Mouse (Mus musculus) CH12.LX (cell line): ENCODE results near the gene Cxcl5. TPM values are rescaled to one million over a fixed set of nuclear protein-coding genes. Genes with fewer than 3 reads are reported as not detected.
"Not testable (repeated sequence)": the region's sequence is repeated elsewhere in the genome, so short reads cannot be mapped to it uniquely, and the experiment has no call there.

ENCODE experiments used
- DNase-seq: peaks from one replicate; pipeline ENCODE4 v3.0.0-alpha.2; 2013; ENCODE audit errors: extremely low read depth
- H3K27ac ChIP-seq: 2 replicates; pipeline ENCODE4 v1.5.1; 2012; ENCODE audit warnings: low read depth, mild to moderate bottlenecking, control low read depth, moderate library complexity; ENCODE audit not compliant: insufficient read depth
- H3K27me3 ChIP-seq: replicated peaks from 2 replicates; pipeline ENCODE3; 2012; ENCODE audit warnings: inconsistent platforms
- H3K36me3 ChIP-seq, 2 experiments: replicated peaks in 1 of 2; 2 replicates each; pipeline versions ENCODE3 to v1.6.1; 2012; ENCODE audit warnings: inconsistent platforms in 1 of 2, low read length in 1 of 2, mild to moderate bottlenecking in 1 of 2, mixed read lengths in 1 of 2, moderate library complexity in 1 of 2; ENCODE audit not compliant: control insufficient read depth in 1 of 2, insufficient read depth in 1 of 2
- H3K4me1 ChIP-seq, 2 experiments: 2 replicates each; pipeline ENCODE4 v1.6.1; 2012; ENCODE audit warnings: inconsistent platforms in 1 of 2, moderate library complexity in 1 of 2; ENCODE audit not compliant: insufficient read depth in 2 of 2, control insufficient read depth in 1 of 2
- H3K4me2 ChIP-seq: 2 replicates; pipeline ENCODE4 v1.6.1; 2012; ENCODE audit warnings: low read depth, mild to moderate bottlenecking, control low read depth; ENCODE audit not compliant: poor library complexity, insufficient read depth, severe bottlenecking
- H3K4me3 ChIP-seq, 3 experiments: fragments of 150-350 bp in 1 of 3; sonication (generic) in 1 of 3; replicated peaks in 1 of 3; 2 replicates each; pipeline versions ENCODE3 to v1.5.1; 2011 to 2012; ENCODE audit warnings: low read depth in 2 of 3, low read length in 2 of 3, mild to moderate bottlenecking in 2 of 3, moderate library complexity in 2 of 3, control low read depth in 1 of 3, improper control_type of control experiment in 1 of 3, inconsistent platforms in 1 of 3, mixed read lengths in 1 of 3; ENCODE audit not compliant: poor library complexity in 1 of 3
- H3K79me2 ChIP-seq: replicated peaks from 2 replicates; pipeline ENCODE4 v1.6.1; 2012; ENCODE audit warnings: mild to moderate bottlenecking, moderate library complexity; ENCODE audit not compliant: control insufficient read depth, poor library complexity, insufficient read depth, severe bottlenecking; ENCODE audit errors: extremely low read depth
- H3K9ac ChIP-seq: 2 replicates; pipeline ENCODE4 v1.6.1; 2012; ENCODE audit warnings: low read depth, mild to moderate bottlenecking, control low read depth, moderate library complexity; ENCODE audit not compliant: insufficient read depth
- H3K9me3 ChIP-seq: replicated peaks from 2 replicates; pipeline ENCODE3; 2012; ENCODE audit warnings: low read length, inconsistent platforms, mixed read lengths
- BHLHE40 ChIP-seq: IDR thresholded peaks from 2 replicates; pipeline ENCODE4 v1.6.1; 2011; ENCODE audit warnings: mild to moderate bottlenecking, low read depth, low read length, improper control_type of control experiment
- CTCF ChIP-seq, 2 experiments: IDR thresholded peaks in 1 of 2; conservative IDR thresholded peaks in 1 of 2; 2 replicates each; pipeline ENCODE4 v1.5.1; 2011 to 2012; ENCODE audit warnings: low read depth in 2 of 2, low read length in 2 of 2, improper control_type of control experiment in 1 of 2, inconsistent platforms in 1 of 2, mild to moderate bottlenecking in 1 of 2, moderate library complexity in 1 of 2
- E2F4 ChIP-seq: IDR thresholded peaks from 2 replicates; pipeline ENCODE4 v1.6.1; 2011; ENCODE audit warnings: low read depth, low read length, improper control_type of control experiment; ENCODE audit not compliant: insufficient replicate concordance
- ETS1 ChIP-seq: conservative IDR thresholded peaks from 2 replicates; pipeline ENCODE4 v1.6.1; 2012; ENCODE audit warnings: low read depth, mild to moderate bottlenecking, inconsistent platforms, low read length, improper control_type of control experiment, moderate library complexity
- GABPA ChIP-seq: IDR thresholded peaks from 2 replicates; pipeline ENCODE4 v1.6.1; 2012; ENCODE audit warnings: low read depth, low read length, improper control_type of control experiment, inconsistent platforms; ENCODE audit not compliant: insufficient replicate concordance
- IRF4 ChIP-seq: IDR thresholded peaks from 2 replicates; pipeline ENCODE4 v1.6.1; 2014; ENCODE audit warnings: low read depth, mild to moderate bottlenecking, inconsistent platforms, low read length, improper control_type of control experiment
- KAT2A ChIP-seq: IDR thresholded peaks from 2 replicates; pipeline ENCODE4 v1.6.1; 2012; ENCODE audit warnings: low read length, improper control_type of control experiment, inconsistent platforms; ENCODE audit not compliant: insufficient replicate concordance
- MAFK ChIP-seq: IDR thresholded peaks from 2 replicates; pipeline ENCODE4 v1.6.1; 2011; ENCODE audit warnings: low read length, improper control_type of control experiment; ENCODE audit not compliant: insufficient replicate concordance
- MAX ChIP-seq: IDR thresholded peaks from 2 replicates; pipeline ENCODE4 v1.6.1; 2011; ENCODE audit warnings: low read length, improper control_type of control experiment
- MEF2A ChIP-seq: IDR thresholded peaks from 2 replicates; pipeline ENCODE4 v1.6.1; 2014; ENCODE audit warnings: low read depth, mild to moderate bottlenecking, inconsistent platforms, low read length, improper control_type of control experiment, borderline replicate concordance
- NRF1 ChIP-seq: IDR thresholded peaks from 2 replicates; pipeline ENCODE4 v1.6.1; 2014; ENCODE audit warnings: low read depth, mild to moderate bottlenecking, inconsistent platforms, low read length, improper control_type of control experiment, moderate library complexity
- POLR2A ChIP-seq: IDR thresholded peaks from 2 replicates; pipeline ENCODE4 v1.6.1; 2011; ENCODE audit warnings: low read depth, mild to moderate bottlenecking, improper control_type of control experiment, low read length
- POLR2AphosphoS2 ChIP-seq: IDR thresholded peaks from 2 replicates; pipeline ENCODE4 v1.6.1; 2011; ENCODE audit warnings: low read depth, low read length, improper control_type of control experiment
- TCF12 ChIP-seq: IDR thresholded peaks from 2 replicates; pipeline ENCODE4 v1.6.1; 2014; ENCODE audit warnings: low read depth, mild to moderate bottlenecking, inconsistent platforms, low read length, improper control_type of control experiment
- UBTF ChIP-seq: IDR thresholded peaks from 2 replicates; pipeline ENCODE4 v1.6.1; 2012; ENCODE audit warnings: low read depth, mild to moderate bottlenecking, inconsistent platforms, low read length, improper control_type of control experiment, moderate library complexity
- dilution Hi-C: fragments of 300-500 bp; cut with MboI; formaldehyde crosslinking; loops from 2 replicates; pipeline ENCODE4 v1.14.3; 2020; ENCODE audit warnings: low sequenced_read_pairs; ENCODE audit not compliant: extremely low pct_unique_long_range_greater_than_20kb, extremely low pct_ligation_motif_present
- in situ Hi-C: fragments of 300-500 bp; cut with MboI; formaldehyde crosslinking; loops from 3 replicates; pipeline ENCODE4 v1.14.3; 2019; ENCODE audit warnings: low sequenced_read_pairs, low pct_ligation_motif_present, low pct_unique_long_range_greater_than_20kb, mixed read lengths
- polyA plus RNA-seq: library from polyadenylated mRNA; unstranded; fragments of >175 nt; gene quantifications from 2 replicates; pipeline ENCODE4 v1.2.1, GENCODE M21; 2012; ENCODE audit warnings: low read depth; ENCODE audit not compliant: insufficient read length
- total RNA-seq, 2 experiments: library from RNA; depleted of rRNA; stranded (reverse); fragments of 300-350 nt in 1 of 2; fragments of >200 nt in 1 of 2; gene quantifications; 2 replicates each; pipeline ENCODE4 v1.2.3; 2012 to 2014

Cxcl5 gene
- total and polyA plus RNA-seq, 3 experiments, result not detected

DNA sequence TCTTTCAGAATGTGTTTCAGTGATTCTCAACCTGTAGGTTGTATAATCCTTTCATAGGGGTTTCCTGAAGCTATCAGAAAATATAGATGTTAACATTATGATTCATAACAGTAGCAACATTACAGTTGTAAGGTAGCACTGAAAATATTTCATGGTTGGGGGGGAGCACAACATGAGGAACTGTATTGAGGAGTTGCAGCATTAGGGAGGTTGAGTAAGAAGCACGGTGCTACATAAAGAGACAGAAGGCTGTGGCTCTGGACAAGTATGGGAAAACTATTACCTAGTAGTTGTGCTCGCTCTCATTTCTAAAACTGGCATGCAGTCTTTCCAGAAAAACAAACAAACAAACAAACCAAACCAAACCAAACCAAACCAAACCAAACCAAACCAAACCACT, 36.2 kb downstream of the Cxcl5 start:
- in situ Hi-C loops, H3K9ac ChIP-seq, DNase-seq, dilution Hi-C loops, H3K4me3 ChIP-seq, H3K36me3 ChIP-seq, H3K4me2 ChIP-seq, H3K79me2 ChIP-seq, H3K27me3 ChIP-seq, H3K9me3 ChIP-seq, H3K27ac ChIP-seq, H3K4me1 ChIP-seq: not testable (repeated sequence)

- dilution Hi-C loops, result no loop called here
- H3K27ac ChIP-seq, result no peak overlapping the region
- no peak overlapping the region for H3K9ac ChIP-seq
- no peaks in the 10 kb centered on the region for H3K79me2 ChIP-seq
- H3K36me3 ChIP-seq, result no peaks in the 10 kb centered on the region
- H3K27me3 ChIP-seq, result no peaks in the 10 kb centered on the region
- no peaks in the 10 kb centered on the region for H3K9me3 ChIP-seq
- no peaks in the 10 kb centered on the region for H3K4me1 ChIP-seq
- no peak for DNase-seq
- in situ Hi-C loops, result no loop called here
- H3K4me2 ChIP-seq, result no peak overlapping the region
- no peak for TF ChIP-seq POLR2A
- no peak for TF ChIP-seq MAFK
- no peak for TF ChIP-seq UBTF
- no peak for TF ChIP-seq TCF12
- no peak for TF ChIP-seq BHLHE40
- no peak for TF ChIP-seq KAT2A
- no peak for TF ChIP-seq E2F4
- no peak for TF ChIP-seq IRF4
- TF ChIP-seq NRF1, result no peak
- no peak for TF ChIP-seq ETS1
- no peak for TF ChIP-seq MAX
- no peak for TF ChIP-seq GABPA
- TF ChIP-seq MEF2A, result no peak
- TF ChIP-seq POLR2AphosphoS2, result no peak
- no peak overlapping the region for H3K4me3 ChIP-seq
Observed at GRCm38 (mm10) chr5:90804574-90804973, 45.4 kb downstream of the Cxcl5 start.

DNA sequence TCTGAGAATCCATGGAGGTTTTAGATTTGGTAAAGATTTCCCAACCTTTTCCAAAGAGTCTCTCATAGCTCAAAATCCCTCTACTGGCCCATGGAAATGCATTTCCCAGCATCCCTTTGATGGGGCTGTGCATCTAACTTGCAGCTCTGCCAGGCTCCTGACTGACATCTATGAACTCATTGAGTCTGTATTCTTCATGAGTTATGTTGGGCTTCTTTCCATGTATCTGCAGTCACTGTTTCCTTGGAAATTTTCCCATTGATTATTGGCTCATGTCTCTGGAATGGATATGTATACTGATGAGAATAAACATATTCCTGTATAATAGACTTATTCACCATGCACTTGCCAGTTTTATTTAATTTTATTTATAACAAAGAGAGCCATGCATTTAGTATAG, 46.9 kb downstream of the Cxcl5 start:
- dilution Hi-C loops, result no loop called here
- Histone ChIP-seq H3K79me2 (no peaks in the 10 kb centered on the region), H3K4me3 (no peak overlapping the region), H3K27ac (no peak overlapping the region), H3K9ac (no peak overlapping the region), H3K27me3 (no peaks in the 10 kb centered on the region), H3K4me2 (no peak overlapping the region), H3K4me1 (no peaks in the 10 kb centered on the region), H3K36me3 (no peaks in the 10 kb centered on the region), H3K9me3 (no peaks in the 10 kb centered on the region)
- TF ChIP-seq CTCF (conservative IDR thresholded peaks at IDR 0.05 in 1 of 2, IDR thresholded peaks at IDR 0.05 in 1 of 2; ENCODE audit: low read depth in 2 of 2, low read length in 2 of 2), result no peak
- no peak for DNase-seq
- in situ Hi-C loops, result no loop called here
